Mouse (Mus musculus) forebrain, embryonic 15.5 days (tissue): Measurements from ENCODE around the gene Fam126b. TPM values are rescaled to one million over a fixed set of nuclear protein-coding genes. Genes with fewer than 3 reads are reported as not detected.
"Not testable (repeated sequence)": the region's sequence is repeated elsewhere in the genome, so short reads cannot be mapped to it uniquely, and the experiment has no call there.

Source experiments
- ATAC-seq: fragments of 200-750 bp; cut with Nextera tagmentation; replicated peaks from 2 replicates; pipeline ENCODE4 v1.8.0; 2017; ENCODE audit warnings: mild to moderate bottlenecking, moderate TSS enrichment, moderate library complexity
- H3K27ac ChIP-seq: fragments of 300-500 bp; sonication (generic); replicated peaks from 2 replicates; pipeline ENCODE4 v1.5.1; 2015; ENCODE audit warnings: mild to moderate bottlenecking, inconsistent platforms
- H3K27me3 ChIP-seq: fragments of 300-500 bp; sonication (generic); 2 replicates; pipeline ENCODE4 v1.6.1; 2015; ENCODE audit warnings: inconsistent platforms
- H3K36me3 ChIP-seq: fragments of 300-500 bp; sonication (generic); 2 replicates; pipeline ENCODE4 v1.6.1; 2015; ENCODE audit warnings: mild to moderate bottlenecking, inconsistent platforms
- H3K4me1 ChIP-seq: fragments of 300-500 bp; sonication (generic); 2 replicates; pipeline ENCODE4 v1.6.1; 2015; ENCODE audit warnings: inconsistent platforms
- H3K4me2 ChIP-seq: fragments of 300-500 bp; sonication (generic); replicated peaks from 2 replicates; pipeline ENCODE4 v1.6.1; 2015; ENCODE audit warnings: mild to moderate bottlenecking, inconsistent platforms
- H3K4me3 ChIP-seq: fragments of 300-500 bp; sonication (generic); 2 replicates; pipeline ENCODE4 v1.5.1; 2015; ENCODE audit warnings: mild to moderate bottlenecking, inconsistent platforms
- H3K9ac ChIP-seq: fragments of 300-500 bp; sonication (generic); replicated peaks from 2 replicates; pipeline ENCODE4 v1.6.1; 2015; ENCODE audit warnings: mild to moderate bottlenecking, inconsistent platforms
- H3K9me3 ChIP-seq: fragments of 300-500 bp; sonication (generic); 2 replicates; pipeline ENCODE4 v1.6.1; 2016; ENCODE audit warnings: inconsistent platforms
- WGBS: fragments of 180-500 bp; shearing (Covaris S2); methylation state at CpG from one replicate; pipeline ENCODE4 v1.1.7; 2015; ENCODE audit warnings: mixed read lengths; 5-methylcytosine and 5-hydroxymethylcytosine counted together
- polyA plus RNA-seq: library from polyadenylated mRNA; unstranded; fragments of >200 nt; fragmentation: Nextera tagmentation; extraction: Ambion mirVana; gene quantifications from 2 replicates; pipeline ENCODE4 v1.2.1, GENCODE M21; 2015

Fam126b gene
- polyA plus RNA-seq, 1 experiment from 2014 or later: 13.7 TPM

- ATAC-seq: no peak
- no peaks in the 10 kb centered on the region for H3K9me3 ChIP-seq
- H3K27me3 ChIP-seq: no peaks in the 10 kb centered on the region
- WGBS: 85% methylated on average over 1 of the region's 1 CpGs
- no peak overlapping the region for H3K4me3 ChIP-seq
- no peaks in the 10 kb centered on the region for H3K36me3 ChIP-seq
- H3K9ac ChIP-seq: no peak overlapping the region
- H3K27ac ChIP-seq: no peak overlapping the region
- no peaks in the 10 kb centered on the region for H3K4me1 ChIP-seq
- H3K4me2 ChIP-seq: no peak overlapping the region
Measured at GRCm38 (mm10) chr1:58610166-58610565, 24.0 kb upstream of the Fam126b start.

DNA sequence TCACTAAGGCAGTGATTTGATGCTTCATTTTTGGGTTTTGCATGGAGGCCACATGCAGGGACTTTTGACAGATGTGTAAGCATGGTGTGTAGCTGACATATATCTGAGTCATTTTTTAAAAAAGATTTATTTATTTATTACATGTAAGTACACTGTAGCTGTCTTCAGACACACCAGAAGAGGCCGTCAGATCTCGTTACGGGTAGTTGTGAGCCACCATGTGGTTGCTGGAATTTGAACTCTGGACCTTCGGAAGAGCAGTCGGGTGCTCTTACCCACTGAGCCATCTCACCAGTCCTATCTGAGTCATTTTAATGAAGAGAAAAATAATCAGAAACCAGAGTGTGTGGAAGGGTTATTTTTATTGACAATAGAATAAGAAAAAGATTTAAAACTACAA is 23.5 kb upstream of the Fam126b start:
- not testable (repeated sequence) for H3K4me3 ChIP-seq

GRCm38 (mm10) chr1:58603738-58604137 is 17.6 kb upstream of the Fam126b start:
- ATAC-seq: no peak
- WGBS: 87% methylated on average over 4 of the region's 4 CpGs
- H3K27me3 ChIP-seq: no peaks in the 10 kb centered on the region

More for the DNA sequence above, 23.5 kb upstream of the Fam126b start:
- not testable (repeated sequence) for H3K27ac ChIP-seq, ATAC-seq, H3K4me1 ChIP-seq, H3K4me2 ChIP-seq, H3K36me3 ChIP-seq, H3K9ac ChIP-seq, H3K9me3 ChIP-seq, H3K27me3 ChIP-seq
- 92% methylated on average over 5 of the region's 5 CpGs for WGBS

DNA sequence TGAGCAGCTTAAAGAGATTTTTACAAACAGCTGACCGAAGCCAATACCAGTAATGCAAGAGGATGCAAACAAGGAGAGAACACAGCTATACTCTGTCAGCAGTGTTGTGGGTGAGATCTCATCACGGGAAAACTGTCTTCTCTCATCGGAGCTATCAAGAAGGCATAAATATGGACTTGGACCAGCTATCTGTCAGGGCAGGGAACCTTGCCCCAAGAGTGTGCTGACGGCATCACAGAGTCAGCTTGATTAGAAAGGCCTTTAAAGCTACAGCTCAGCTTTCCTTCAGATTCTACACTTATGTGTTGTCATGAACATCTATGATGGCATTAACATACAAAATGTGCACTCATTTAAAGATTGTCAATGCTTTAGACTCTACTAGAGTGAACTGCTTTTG is 16.6 kb upstream of the Fam126b start:
- Histone ChIP-seq H3K4me1 (no peaks in the 10 kb centered on the region), H3K27ac (no peak overlapping the region), H3K9ac (no peak overlapping the region), H3K27me3 (no peaks in the 10 kb centered on the region), H3K36me3 (no peaks in the 10 kb centered on the region), H3K4me3 (no peak overlapping the region), H3K4me2 (no peak overlapping the region), H3K9me3 (no peaks in the 10 kb centered on the region)
- 87% methylated on average over 4 of the region's 4 CpGs for WGBS
- no peak for ATAC-seq

More at GRCm38 (mm10) chr1:58603738-58604137, 17.6 kb upstream of the Fam126b start:
- Histone ChIP-seq H3K9me3 (no peaks in the 10 kb centered on the region), H3K27ac (no peak overlapping the region), H3K36me3 (no peaks in the 10 kb centered on the region), H3K4me3 (no peak overlapping the region), H3K4me2 (no peak overlapping the region), H3K9ac (no peak overlapping the region), H3K4me1 (no peaks in the 10 kb centered on the region)

DNA sequence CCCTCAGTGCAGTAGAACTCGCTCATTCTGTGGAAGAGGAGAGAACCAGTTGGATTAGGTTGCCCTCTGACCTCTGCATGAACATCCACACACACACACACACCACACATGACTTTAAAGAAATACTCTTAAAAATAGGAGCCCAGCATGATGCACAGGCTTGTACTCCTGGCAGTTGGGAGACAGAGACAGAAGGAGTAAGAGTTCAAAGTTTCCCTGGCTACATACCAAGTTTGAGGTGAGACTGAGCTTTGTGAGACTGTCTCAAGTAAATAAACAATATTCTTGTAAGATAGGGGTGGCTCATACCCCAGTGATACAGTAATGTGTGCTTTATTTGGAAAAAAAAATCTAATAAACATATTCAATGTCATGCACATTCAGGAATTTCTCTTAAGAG is 1.4 kb upstream of the Fam126b start:
- Histone ChIP-seq H3K36me3 (0 out of 2 replicates have a peak, but pooled peaks cover 3% of the 10 kb centered on the region), H3K4me3 (peak overlapping the region; percentile 90), H3K4me1 (peaks cover 16% of the 10 kb centered on the region), H3K27me3 (no peaks in the 10 kb centered on the region), H3K9me3 (no peaks in the 10 kb centered on the region), H3K4me2 (peak overlapping the region; percentile 61; the same call in 1 of the 2 replicates), H3K27ac (no peak overlapping the region), H3K9ac (no peak overlapping the region)
- WGBS: 96% methylated on average over 1 of the region's 1 CpGs
- ATAC-seq: no peak

- Histone ChIP-seq H3K27ac (peak overlapping the region; percentile 87; the same call in 1 of the 2 replicates), H3K27me3 (no peaks in the 10 kb centered on the region), H3K9ac (peak overlapping the region; percentile 88), H3K4me1 (peaks cover 16% of the 10 kb centered on the region), H3K4me3 (peak overlapping the region; percentile 90), H3K9me3 (no peaks in the 10 kb centered on the region), H3K4me2 (peak overlapping the region; percentile 83), H3K36me3 (no peaks in the 10 kb centered on the region)
- 6% methylated on average over 35 of the region's 36 CpGs for whole genome bisulfite sequencing
- ATAC-seq: peak; percentile 87
Measured at GRCm38 (mm10) chr1:58585373-58586170, 551 bp downstream of the Fam126b start.

- 91% methylated on average over 1 of the region's 1 CpGs for WGBS
- no peak for ATAC-seq
Measured at GRCm38 (mm10) chr1:58584271-58584670, 1.9 kb downstream of the Fam126b start.

GRCm38 (mm10) chr1:58582611-58583010 is 3.5 kb downstream of the Fam126b start:
- no peaks in the 10 kb centered on the region for H3K27me3 ChIP-seq
- no peak overlapping the region for H3K9ac ChIP-seq
- ATAC-seq: no peak
- H3K4me1 ChIP-seq: peaks cover 16% of the 10 kb centered on the region
- H3K9me3 ChIP-seq: no peaks in the 10 kb centered on the region
- no peak overlapping the region for H3K4me2 ChIP-seq
- no peaks in the 10 kb centered on the region for H3K36me3 ChIP-seq
- WGBS: 74% methylated on average over 1 of the region's 1 CpGs
- H3K27ac ChIP-seq: no peak overlapping the region
- H3K4me3 ChIP-seq: no peak overlapping the region

More at GRCm38 (mm10) chr1:58584271-58584670, 1.9 kb downstream of the Fam126b start:
- no peaks in the 10 kb centered on the region for H3K9me3 ChIP-seq
- H3K4me3 ChIP-seq: no peak overlapping the region
- no peak overlapping the region for H3K9ac ChIP-seq
- H3K4me2 ChIP-seq: no peak overlapping the region
- no peak overlapping the region for H3K27ac ChIP-seq
- peaks cover 16% of the 10 kb centered on the region for H3K4me1 ChIP-seq
- H3K36me3 ChIP-seq: no peaks in the 10 kb centered on the region
- no peaks in the 10 kb centered on the region for H3K27me3 ChIP-seq

DNA sequence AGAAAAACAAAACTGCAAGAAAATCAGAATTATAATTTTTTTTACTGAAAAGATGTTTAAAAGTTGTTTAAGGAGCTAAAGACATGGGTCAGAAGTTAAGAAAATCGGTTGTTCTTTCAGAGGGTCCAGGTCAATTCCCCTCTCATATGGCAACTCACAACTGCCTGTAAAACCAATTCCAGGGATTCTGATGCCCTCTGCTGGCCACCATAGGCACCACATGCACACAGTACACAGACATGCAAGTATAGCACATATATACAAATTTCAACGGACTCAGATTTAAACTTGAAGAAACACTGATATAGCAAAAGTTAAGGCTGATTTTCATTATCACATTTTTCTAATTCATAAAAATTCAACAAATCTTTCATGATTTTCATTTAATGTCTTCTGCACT is 6.9 kb downstream of the Fam126b start:
- Histone ChIP-seq H3K27ac (no peak overlapping the region), H3K4me1 (no peaks in the 10 kb centered on the region; the same call in 1 of the 2 replicates), H3K9me3 (no peaks in the 10 kb centered on the region), H3K4me2 (no peak overlapping the region), H3K9ac (no peak overlapping the region), H3K4me3 (no peak overlapping the region), H3K36me3 (no peaks in the 10 kb centered on the region), H3K27me3 (no peaks in the 10 kb centered on the region)
- ATAC-seq: no peak
- WGBS: 90% methylated on average over 2 of the region's 2 CpGs

DNA sequence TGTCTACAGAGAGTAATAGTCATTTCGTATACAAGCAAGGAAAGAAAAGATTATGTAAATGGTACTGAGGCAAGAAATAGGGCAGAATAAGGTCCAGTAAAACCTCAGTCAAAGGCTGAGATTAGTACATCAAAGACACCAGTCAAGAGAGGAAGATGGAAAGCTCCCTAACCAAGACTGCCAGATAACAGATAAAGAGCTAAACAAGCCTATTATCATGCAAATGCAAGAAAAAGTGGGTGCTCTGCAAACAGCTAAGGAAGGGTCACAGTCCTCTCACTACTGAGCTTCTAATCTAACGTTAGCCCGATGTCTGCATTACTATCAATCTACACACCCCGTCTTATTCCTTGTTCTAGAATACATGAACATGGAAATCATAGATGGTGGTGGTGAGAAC is 15.7 kb downstream of the Fam126b start:
- H3K36me3 ChIP-seq: no peaks in the 10 kb centered on the region
- no peak overlapping the region for H3K4me3 ChIP-seq
- no peak overlapping the region for H3K9ac ChIP-seq
- no peaks in the 10 kb centered on the region for H3K9me3 ChIP-seq
- 54% methylated on average over 4 of the region's 4 CpGs for WGBS
- no peaks in the 10 kb centered on the region for H3K27me3 ChIP-seq
- peaks cover 3% of the 10 kb centered on the region; the same call in 1 of the 2 replicates for H3K4me1 ChIP-seq
- ATAC-seq: no peak
- H3K27ac ChIP-seq: no peak overlapping the region
- H3K4me2 ChIP-seq: no peak overlapping the region

GRCm38 (mm10) chr1:58568456-58569130 is 17.5 kb downstream of the Fam126b start:
- Histone ChIP-seq H3K9ac (no peak overlapping the region), H3K27me3 (no peaks in the 10 kb centered on the region), H3K4me3 (no peak overlapping the region), H3K9me3 (no peaks in the 10 kb centered on the region), H3K36me3 (no peaks in the 10 kb centered on the region), H3K4me2 (no peak overlapping the region), H3K4me1 (peaks cover 3% of the 10 kb centered on the region; the same call in 1 of the 2 replicates), H3K27ac (no peak overlapping the region)
- ATAC-seq: 0 out of 2 replicates have a peak, but pooled peaks have one; percentile 48

DNA sequence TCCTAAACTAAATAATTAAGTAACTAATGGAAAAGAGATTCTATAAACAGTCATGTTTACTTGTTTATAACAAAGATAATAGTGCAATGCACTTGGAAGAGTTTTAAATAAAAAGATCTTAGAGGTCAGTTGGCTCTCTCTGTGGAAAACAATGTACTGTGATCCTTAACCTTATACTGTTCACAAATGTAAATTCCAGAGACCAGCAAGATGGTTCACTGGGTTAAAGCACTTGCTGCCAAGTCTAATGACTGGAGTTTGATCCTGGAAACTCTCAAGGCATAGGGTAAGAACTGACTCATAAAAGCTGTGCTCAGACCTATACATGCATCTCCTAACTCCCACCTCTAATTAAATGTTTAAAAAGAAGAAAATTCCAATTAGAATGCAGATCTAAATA is 19.5 kb downstream of the Fam126b start:
- H3K4me1 ChIP-seq: peaks cover 3% of the 10 kb centered on the region; the same call in 1 of the 2 replicates
- no peak overlapping the region for H3K4me2 ChIP-seq

More for the DNA sequence above, 19.5 kb downstream of the Fam126b start:
- H3K27me3 ChIP-seq: no peaks in the 10 kb centered on the region
- H3K36me3 ChIP-seq: no peaks in the 10 kb centered on the region
- no peak overlapping the region for H3K4me3 ChIP-seq
- no peaks in the 10 kb centered on the region for H3K9me3 ChIP-seq
- H3K9ac ChIP-seq: no peak overlapping the region
- H3K27ac ChIP-seq: no peak overlapping the region
- ATAC-seq: no peak
